Mouse (Mus musculus) CH12.LX (cell line): ENCODE measurements around the gene Fbxo30.

Experiments
- BHLHE40 ChIP-seq: IDR thresholded peaks from 2 replicates; pipeline ENCODE4 v1.6.1; 2011; ENCODE audit warnings: mild to moderate bottlenecking, low read depth, low read length, improper control_type of control experiment
- CHD1 ChIP-seq: IDR thresholded peaks from 2 replicates; pipeline ENCODE4 v1.6.1; 2012; ENCODE audit warnings: low read depth, low read length, improper control_type of control experiment, inconsistent platforms
- CTCF ChIP-seq, 2 experiments: IDR thresholded peaks in 1 of 2; conservative IDR thresholded peaks in 1 of 2; 2 replicates each; pipeline ENCODE4 v1.5.1; 2011 to 2012; ENCODE audit warnings: low read depth in 2 of 2, low read length in 2 of 2, improper control_type of control experiment in 1 of 2, inconsistent platforms in 1 of 2, mild to moderate bottlenecking in 1 of 2, moderate library complexity in 1 of 2
- ELF1 ChIP-seq: IDR thresholded peaks from 2 replicates; pipeline ENCODE4 v1.6.1; 2014; ENCODE audit warnings: low read depth, mild to moderate bottlenecking, inconsistent platforms, low read length, improper control_type of control experiment
- ETS1 ChIP-seq: conservative IDR thresholded peaks from 2 replicates; pipeline ENCODE4 v1.6.1; 2012; ENCODE audit warnings: low read depth, mild to moderate bottlenecking, inconsistent platforms, low read length, improper control_type of control experiment, moderate library complexity
- IRF4 ChIP-seq: IDR thresholded peaks from 2 replicates; pipeline ENCODE4 v1.6.1; 2014; ENCODE audit warnings: low read depth, mild to moderate bottlenecking, inconsistent platforms, low read length, improper control_type of control experiment
- MAX ChIP-seq: IDR thresholded peaks from 2 replicates; pipeline ENCODE4 v1.6.1; 2011; ENCODE audit warnings: low read length, improper control_type of control experiment
- PAX5 ChIP-seq: IDR thresholded peaks from 2 replicates; pipeline ENCODE4 v1.6.1; 2012; ENCODE audit warnings: low read length, inconsistent platforms, mixed read lengths
- POLR2AphosphoS2 ChIP-seq: IDR thresholded peaks from 2 replicates; pipeline ENCODE4 v1.6.1; 2011; ENCODE audit warnings: low read depth, low read length, improper control_type of control experiment
- ZMIZ1 ChIP-seq: IDR thresholded peaks from 2 replicates; pipeline ENCODE4 v1.6.1; 2012; ENCODE audit warnings: low read depth, mild to moderate bottlenecking, inconsistent platforms, low read length, improper control_type of control experiment

DNA sequence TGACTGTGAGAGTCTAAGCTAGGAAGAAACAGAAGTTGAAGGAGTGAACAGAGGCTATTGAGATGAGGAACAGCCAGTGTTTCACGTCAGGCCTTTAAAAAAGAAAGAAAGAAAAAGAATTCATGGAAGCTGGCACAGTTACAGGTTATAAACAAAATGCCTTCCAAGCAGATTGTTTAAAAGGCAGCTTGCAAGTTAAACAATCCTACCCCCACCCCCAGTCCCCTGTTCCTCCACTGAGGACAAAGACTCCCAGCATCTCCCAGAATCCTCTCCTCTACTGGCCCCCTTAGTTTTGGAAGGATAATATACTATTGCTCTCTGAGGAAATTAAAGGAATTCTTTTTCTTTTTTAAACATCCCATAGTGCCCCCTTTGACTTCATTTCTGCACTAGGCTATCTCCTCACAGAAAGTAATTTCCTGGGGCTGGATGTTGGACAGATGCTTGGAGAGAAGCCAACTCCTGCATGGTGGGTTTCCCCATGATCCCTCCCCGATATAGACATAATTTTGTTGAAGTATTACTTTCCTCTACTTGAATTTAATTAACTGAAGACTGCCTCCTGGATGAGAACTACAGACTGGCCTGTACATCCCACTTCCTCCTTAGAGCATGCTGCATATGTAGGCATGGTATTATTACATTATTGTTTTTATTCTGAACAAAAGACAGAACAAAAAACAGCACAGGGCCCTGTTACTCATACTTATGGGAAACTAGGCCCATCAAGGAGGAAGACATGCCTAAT is 30.7 kb upstream of the Fbxo30 start:
- no peak for TF ChIP-seq POLR2AphosphoS2
- no peak for TF ChIP-seq CHD1
- TF ChIP-seq PAX5: no peak
- TF ChIP-seq CTCF (conservative IDR thresholded peaks at IDR 0.05 in 1 of 2, IDR thresholded peaks at IDR 0.05 in 1 of 2; ENCODE audit: low read depth in 2 of 2, low read length in 2 of 2): no peak
- no peak for TF ChIP-seq ELF1
- TF ChIP-seq MAX: no peak
- no peak for TF ChIP-seq ZMIZ1
- no peak for TF ChIP-seq ETS1
- TF ChIP-seq IRF4: no peak
- TF ChIP-seq BHLHE40: no peak
